Mouse (Mus musculus) urinary bladder, postnatal 36 days (tissue): ENCODE results near the gene Dact1.
A peak's percentile ranks its signal among the peaks of the same experiment; 100 is the strongest.

ENCODE experiments used
- DNase-seq, 2 experiments: peaks; one replicate each; pipeline ENCODE4 v3.0.0; 2022; ENCODE audit warnings: low spot score in 2 of 2, mixed read lengths in 1 of 2

Gene Dact1

DNA sequence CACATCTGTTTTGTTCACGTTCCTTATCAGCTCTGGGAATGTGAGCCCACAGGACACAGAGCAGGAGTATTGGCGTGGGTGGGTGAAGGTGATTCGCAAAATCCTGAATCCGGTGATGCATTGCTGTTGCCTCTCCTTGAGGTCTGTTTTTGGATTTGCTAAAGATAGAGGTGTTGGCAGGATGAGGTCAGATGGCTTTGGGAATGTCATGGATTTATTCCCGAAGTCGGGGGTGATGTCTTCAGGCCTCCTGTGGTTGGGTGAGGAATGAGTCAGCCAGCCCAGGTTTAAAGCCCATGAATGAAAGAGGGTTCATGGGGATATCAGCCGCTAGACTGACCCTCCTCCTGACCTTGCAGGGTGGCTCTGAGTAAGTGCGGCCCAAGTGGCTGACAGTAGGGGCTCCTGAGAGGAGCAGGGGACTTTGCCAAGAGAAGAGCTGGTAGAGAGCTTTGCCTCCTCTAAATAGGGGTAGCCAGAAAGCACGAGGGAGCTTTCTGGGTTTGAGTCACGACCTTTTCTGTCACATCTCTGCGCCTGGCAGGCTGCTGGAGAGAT is 27.4 kb downstream of the Dact1 start:
- no peak for DNase-seq

DNA sequence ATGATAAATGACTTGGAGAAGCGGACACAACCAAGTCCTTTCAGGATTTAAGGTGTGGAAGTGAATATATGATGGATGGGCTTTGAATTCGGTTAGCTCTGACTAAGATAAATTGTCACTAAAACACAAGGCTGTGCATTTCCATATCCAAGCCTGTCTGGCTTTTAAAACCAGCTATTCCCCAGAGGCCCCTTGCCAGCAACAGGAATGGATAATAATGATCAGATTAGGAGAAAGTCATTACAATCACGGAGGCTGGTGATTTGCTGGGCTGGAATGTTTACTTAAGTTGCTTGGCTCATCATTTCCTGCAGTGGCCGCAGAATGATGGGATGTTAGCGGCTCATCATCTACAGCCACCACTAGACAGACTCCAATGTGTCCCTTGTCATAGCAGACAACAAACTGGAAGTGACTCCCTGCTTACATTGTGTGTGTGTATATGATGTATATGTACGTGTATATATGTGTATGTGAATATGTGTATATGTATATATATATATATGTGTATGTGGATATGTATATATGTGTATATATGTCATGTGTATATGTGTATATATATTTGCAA is 28.3 kb downstream of the Dact1 start:
- DNase-seq = no peak

DNA sequence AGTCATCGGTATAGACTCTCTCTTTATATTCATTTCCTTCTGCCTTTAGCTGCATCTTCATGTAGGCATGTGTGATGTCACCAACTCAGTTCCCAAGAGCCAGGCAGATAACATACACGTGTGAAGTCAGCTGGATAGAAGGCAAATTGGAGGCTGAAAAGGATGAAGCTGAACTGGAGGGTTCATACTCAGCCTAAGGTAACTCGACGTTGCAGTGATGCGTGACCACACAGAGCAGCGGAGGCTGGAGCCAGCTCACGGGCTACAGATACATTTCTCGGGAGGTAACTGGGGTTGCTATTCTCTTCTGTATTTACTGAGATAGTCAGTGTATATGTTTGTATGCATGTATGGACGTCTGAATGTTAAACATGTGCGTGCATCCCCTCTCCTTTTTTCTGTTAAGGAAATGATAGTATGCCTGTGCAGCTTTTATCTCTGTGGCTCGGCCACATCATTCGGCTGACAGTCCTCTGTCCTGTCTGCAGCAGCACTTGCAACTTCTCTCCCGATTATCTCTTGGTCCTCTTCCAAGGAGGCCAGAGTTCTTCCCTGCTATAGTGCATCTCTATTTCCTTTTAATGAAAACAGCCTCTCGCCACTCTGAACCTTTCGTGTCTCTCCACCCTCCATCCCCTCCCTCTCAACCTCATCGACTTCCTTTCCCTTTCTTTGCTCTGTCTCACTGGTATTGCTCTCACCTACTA is 29.6 kb downstream of the Dact1 start:
- DNase-seq = no peak

DNA sequence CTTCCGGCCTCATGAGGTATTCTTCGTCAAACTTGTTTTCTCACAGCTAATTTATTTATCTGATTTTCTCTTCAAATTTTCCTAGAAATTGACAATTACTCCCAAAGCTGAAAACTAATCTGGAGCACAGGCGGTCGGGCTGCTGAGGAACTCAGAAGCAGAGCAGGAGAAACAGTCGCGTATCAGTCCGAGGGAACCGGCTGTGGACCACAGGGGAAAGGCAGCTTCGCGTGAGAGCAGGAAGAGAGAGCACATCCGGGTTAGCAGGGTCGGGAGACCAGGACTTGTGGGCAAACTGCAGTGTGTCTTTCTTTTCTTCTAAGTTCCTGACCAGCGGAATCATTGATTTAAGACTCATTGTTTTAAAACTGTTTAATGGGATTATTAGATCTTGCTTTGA is 32.7 kb downstream of the Dact1 start:
- DNase-seq = no peak

DNA sequence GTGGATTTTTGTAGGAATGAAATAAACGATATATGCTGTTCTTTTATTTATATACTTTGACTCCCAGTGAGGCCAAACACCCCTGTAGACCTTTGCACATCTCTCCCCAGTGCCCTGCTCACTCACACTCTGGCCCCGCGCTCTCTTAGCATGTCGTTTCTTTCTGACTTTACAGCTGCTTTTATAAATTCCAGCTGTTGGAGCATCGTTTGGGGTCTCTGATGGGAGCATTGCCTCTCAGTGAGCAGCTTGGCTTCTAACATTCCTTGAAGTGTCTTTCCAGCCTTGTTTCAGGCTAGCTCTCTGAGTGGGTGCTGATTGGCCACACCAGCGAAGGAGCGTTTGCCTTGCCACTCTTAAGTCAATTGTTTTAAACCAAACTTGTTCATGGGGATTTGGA is 35.8 kb downstream of the Dact1 start:
- DNase-seq = no peak

DNA sequence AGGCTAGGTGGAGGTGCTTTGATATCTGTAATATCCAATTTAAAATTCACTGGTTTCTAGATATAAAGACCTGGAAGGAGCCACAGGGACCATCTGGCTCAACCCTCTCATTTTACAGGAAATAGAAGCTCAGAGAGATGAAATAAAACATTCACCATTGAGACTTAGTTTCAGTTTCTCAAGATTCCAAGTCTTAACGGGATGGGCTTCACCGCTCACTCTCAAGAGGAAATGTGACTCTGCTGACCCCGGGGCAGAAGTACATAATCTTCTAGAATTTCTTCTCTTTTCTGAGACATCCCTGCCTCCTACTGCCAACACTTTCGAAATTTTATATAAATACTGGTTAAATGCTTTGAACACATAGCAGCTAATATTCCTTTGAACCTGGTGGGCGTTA is 36.4 kb downstream of the Dact1 start:
- no peak for DNase-seq

DNA sequence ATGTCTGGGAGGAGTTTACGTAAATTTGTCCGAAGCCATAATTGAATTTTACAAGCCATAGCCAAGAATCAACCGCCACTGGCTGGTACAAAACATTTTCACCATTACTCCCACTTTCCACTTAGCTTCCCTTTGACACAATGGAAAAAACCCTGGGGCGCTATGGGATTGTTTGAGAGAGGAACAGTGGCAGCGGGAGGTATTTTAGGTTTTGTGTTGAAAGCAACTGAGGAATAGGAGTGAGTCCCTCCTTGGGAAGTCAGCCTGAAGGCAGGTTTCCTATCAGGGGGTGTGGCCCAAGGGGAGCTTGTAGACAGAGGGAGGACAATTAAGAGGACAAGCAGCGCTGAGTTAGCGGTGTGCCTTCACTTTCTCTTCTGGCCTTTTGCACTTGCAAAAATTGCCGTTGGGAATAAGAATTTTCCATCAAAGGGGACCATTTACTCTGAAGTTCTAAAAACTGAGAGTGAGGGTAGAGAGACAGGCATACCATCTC is 38.8 kb downstream of the Dact1 start:
- DNase-seq = no peak

DNA sequence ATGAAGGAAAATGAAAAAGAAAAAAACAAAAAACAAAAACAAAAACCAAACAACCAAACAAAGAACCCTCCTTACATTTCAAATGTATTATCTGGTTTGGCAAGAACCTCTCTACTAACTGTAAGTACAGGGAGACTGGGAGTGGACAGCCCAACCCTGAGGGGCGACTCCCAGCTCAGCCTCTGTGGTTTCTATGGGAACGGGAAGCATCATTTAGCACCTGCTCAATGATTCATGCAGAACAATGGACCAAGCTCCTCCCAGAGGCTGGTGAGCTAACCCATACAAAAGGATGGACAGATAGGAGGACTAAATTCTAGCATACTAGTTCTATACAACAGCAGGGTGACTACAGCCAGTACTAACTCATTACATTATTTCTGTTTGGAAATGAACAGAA is 40.4 kb downstream of the Dact1 start:
- DNase-seq = no peak

DNA sequence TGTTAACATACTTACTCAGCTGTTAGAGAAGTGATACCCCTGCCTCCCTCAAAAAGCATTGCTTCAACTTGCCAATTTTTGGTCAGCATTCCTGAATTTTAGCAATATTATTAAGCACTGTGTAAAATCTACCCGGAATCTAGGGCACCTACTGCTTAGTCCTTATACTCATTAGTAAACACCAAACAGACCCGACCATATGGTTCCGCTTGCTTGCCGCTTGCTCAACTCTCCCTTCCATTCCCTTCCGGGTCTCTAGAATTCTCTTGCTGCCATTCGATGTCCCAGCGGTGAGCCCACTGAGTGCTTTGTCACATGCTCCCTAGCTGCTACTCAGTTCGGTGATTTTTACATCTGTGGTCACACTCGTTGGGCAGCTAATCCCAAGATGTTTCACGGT is 45.0 kb downstream of the Dact1 start:
- no peak for DNase-seq

DNA sequence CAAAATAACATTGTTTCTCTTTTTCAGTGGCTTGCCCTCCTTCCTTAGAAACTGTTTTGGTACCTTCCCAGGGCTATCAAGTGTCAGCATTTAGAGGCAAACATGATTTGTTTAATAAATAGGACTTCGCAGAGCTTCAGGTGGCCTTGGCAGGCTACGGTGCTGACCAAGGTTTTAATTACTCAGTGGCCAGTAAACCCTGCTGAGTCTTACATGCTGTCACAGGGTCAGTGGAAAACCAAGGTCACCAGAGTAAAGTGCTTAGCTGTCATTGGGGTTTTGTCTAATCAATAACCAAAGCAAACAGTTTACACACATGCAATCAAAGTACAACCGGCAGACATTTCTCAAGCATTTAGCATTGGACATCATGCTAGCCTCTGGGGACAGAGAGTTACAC is 45.4 kb downstream of the Dact1 start:
- DNase-seq = no peak

DNA sequence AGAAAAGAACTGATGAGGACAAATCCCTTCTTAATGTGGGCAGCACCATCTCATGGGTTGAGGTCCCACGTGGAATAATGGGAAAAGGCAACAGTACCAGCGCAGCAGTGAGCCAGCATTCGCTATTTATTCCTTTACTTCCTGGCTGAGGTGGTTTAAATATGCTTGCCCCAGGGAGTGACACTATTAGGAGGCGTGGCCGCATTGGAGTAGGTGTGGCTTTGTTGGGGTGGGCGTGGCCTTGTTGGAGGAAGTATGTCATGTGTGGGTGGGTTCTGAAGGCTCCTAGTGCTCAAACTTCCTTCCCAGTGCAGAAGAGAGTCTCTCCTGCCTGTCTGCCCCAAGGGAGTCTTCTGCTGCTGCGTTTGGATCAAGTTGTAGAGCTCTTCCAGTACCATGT is 51.9 kb downstream of the Dact1 start:
- DNase-seq = no peak

DNA sequence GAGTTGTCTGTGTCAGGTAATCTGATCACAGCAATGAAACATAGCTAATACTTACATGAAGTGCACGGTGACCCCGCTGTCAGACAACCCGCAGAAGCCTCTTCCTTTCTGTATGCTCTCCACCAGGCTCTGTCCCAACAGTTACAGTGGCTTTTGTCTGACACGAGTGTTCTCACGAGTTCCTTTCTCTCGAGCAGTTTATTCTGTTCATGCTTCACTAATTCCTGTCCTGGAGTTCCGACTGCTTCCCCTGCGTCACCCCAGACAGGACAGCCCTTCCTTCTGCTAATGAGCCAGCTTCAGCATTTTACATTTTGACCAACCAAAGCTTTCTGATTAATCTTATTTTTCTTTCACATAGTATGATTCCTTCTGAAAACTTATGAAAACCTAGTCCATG is 52.7 kb downstream of the Dact1 start:
- DNase-seq = no peak

DNA sequence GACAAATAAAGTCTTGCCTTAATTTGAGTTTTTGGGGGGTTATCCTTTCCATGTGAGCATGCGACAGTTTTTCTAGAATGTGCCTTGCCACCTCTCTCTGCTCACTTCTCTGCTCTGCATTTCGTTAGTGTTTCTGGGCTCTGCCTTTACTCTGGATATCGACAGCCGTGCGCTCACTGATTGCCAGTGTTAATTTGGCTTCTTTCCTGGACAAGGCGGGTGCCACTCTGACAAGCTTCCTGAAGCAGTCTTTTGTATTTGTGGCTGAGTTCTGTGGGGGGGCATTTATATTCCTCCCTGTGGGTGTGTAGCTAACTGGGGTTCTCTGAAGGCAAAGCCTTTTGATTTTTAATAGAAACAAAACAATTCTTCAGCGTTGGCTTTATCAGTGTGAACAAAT is 54.4 kb downstream of the Dact1 start:
- no peak for DNase-seq

DNA sequence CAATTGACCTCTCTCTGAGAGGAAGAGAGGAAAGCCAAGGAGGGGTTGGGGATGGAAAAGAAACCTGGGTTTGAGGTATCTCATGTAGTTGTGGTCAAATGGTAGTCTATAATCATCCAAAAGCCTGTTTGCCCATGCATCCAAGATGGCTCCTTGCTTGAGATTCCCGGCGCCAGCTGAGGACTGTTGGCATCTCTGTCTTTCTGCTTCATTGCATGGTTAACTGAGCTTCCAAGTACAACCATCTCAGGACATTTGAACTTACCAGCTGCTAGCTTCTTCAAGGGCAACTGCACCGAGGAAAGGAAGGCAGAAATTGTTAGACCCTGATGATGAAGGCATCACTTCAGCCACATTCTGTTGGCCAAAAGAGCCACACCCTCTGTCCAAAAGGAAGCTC is 54.8 kb downstream of the Dact1 start:
- no peak for DNase-seq

DNA sequence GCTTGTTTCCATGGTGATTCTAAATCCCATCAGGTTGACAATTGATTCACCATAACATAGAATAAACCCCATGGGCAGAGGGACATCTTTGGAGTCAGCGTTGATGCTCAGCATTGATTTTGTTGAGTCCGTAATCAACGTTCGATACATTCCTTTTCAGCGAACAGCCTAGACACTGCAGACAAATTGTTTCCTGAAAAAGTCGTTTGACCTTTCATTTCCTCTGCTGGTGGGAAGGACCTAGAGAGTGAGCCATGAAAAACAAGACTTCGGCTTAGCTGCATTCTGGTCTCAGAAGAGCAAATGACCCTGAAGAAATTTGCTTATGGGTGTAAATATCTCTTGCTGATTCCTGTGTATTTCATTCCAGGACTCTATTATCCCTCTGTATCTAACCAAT is 55.5 kb downstream of the Dact1 start:
- no peak for DNase-seq

DNA sequence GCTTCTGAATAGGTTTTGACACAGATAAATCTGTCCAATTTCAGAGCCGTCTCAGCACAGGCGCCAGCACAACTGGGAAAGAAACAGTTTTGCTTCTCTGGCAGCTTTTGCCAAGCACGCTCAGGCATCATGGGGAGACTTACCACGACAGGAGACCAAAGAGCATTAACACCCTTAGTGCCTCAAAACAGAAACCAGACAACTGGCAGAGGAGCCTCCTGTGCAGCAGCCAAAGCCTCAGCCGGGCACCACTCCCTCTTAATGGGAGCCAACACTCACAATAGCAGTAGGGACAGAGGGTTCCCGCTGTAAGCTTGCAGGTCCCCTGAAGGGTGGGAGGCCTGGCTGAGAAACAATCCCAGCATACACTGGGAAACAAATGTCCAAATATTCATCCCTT is 56.5 kb downstream of the Dact1 start:
- DNase-seq = peak in 1 of 2 experiments; percentile 34

DNA sequence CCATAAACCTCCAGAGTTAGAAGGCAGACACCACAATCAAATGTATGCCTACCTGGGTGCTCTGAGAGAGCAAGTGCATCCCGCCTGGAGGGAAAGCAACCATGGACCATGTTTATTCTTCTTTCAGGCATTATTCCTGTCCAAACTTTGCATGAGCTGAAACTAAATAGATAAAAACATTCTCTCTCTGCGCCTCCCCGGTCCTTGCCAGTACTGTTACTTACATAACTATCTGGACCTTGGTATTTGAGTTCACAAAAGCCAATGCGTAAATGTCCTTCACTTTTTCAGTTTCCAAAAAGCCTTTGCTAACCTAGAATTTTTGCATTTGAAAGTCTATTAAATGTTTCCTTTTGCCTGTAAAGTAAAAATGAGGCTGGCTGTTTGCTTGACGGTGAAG is 58.9 kb downstream of the Dact1 start:
- DNase-seq = no peak
